Mouse (Mus musculus): ENCODE results near the gene Ank3. TPM values are rescaled to one million over a fixed set of nuclear protein-coding genes. Genes with fewer than 3 reads are reported as not detected.

The Ank3 gene
- polyA plus RNA-seq, 2 experiments from 2014 or later: 0.05 to 1.3 TPM

GRCm38 (mm10) chr10:70018691-70019090, 620.1 kb downstream of the Ank3 start:
- ATAC-seq: no peak

GRCm38 (mm10) chr10:70021667-70022066, 623.1 kb downstream of the Ank3 start:
- no peak for ATAC-seq

DNA sequence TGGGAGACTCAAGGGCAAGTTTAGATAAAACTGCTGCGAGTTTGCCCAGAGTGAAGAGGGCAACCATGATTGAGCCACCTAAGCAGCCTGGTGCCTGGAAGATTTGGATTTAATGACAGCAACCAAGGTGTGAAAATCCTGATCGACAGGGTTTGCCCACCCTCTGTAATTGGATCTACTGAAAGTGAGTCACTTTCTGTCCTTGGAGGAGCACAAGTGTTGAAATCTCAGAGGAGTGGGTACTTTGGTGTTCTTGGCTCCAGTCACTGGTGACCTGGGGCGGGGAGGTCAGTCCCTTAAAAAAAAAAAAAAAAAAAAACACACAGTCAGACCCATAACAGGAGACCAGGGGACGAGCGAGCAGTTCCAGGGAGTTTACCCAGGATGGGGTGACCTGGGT, 624.0 kb downstream of the Ank3 start:
- ATAC-seq: no peak

GRCm38 (mm10) chr10:70023861-70024260, 625.3 kb downstream of the Ank3 start:
- no peak for ATAC-seq

GRCm38 (mm10) chr10:70031942-70032341, 633.4 kb downstream of the Ank3 start:
- ATAC-seq: no peak

GRCm38 (mm10) chr10:70032982-70033381, 634.4 kb downstream of the Ank3 start:
- peak; percentile 89 for ATAC-seq

DNA sequence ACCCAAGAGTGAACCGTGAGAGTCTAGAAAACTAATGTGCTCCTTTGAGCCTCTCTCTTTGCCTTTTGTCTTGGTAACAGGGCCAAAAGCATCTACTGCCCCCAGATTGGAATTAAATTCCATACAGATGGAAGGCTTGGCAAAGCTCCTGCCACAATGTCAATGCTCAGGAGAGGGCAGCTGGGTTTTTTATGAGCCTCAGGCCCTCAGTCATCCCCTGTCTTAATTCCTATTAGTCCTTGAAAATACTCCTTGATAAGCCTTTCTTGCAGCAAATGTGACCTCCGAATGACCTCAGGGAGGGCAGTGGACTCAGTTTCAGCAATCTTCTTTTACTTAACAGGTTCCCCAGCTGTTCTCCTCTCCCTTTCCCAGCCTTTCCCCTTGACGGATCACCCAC, 635.3 kb downstream of the Ank3 start:
- no peak for ATAC-seq

DNA sequence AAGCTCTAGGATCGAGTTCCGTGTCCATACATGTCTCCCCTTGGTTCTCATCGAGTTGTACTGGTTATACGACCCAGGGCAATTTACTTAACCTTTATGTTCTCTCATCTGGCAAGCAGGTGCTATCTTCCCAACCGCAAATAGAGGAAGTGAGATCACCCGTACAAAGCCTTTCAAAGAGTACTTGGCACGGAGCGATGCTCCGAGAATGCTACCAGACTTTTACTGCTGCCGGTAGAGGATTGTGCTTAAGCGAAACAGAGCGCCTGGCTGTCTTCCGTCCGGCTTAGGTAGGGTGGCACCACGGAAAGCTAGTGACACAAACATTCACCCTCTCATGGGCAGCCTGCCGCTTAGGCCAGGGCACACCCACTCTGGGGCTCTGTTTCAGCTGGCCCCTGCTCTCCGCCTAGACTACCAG, 641.3 kb downstream of the Ank3 start:
- ATAC-seq: peak; percentile 88

GRCm38 (mm10) chr10:70041562-70041961, 643.0 kb downstream of the Ank3 start:
- no peak for ATAC-seq

DNA sequence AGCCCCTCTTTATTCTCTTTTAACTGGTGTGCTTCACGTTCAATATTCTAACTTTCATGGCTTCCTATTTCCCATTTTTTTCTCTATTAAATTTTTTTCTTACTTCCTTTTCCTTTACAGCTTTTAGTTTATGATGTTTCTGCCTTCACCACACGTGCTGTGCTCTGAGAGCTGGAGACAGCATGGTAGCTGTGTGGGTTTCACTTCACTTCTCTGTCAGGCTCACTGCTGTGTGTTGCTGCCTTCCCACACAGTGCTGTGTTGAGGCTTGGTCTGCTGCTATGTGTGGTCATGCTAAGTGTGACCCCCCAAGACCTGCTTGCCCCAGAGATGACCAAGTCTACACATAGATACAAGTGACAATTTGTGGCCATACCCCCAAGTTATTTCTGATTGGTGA, 647.1 kb downstream of the Ank3 start:
- no peak for ATAC-seq

DNA sequence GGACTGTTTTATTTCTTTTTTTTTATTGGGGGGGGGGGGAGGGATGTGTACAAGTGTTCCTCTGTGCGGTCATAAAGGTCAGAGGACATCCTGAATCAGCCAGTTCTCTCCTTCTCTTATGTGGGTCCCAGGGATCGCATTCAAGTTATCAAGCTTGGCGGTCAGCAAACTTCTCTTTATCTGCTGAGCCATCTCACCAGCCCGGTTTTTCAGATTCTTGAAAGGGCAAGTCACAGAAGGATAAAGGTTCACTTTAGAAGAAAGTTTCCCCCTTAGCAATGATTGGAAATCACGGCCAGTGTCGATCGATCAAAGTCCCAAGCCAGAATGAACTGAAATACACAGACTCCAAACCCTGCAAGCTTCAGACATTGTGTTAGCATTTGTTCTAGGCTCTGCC, 651.2 kb downstream of the Ank3 start:
- no peak for ATAC-seq

DNA sequence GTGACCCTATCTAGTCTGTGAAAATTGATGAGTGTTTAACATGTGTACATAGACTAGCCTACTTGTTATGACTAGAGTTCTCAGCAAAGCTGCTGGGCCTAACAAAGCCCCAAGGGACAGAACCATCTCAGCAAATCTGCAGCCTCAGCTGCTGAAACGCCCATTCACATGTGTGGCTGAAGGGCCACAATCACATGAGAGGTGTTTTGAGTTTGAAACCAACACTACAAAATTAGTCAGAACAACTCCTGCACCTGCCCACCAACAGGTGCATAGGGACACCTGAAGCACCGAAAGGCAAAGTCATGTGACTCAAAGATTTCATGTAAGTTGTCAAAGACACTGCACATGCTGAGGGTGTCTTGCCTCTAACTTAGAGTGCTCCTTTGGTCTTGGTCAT, 656.7 kb downstream of the Ank3 start:
- ATAC-seq: no peak

GRCm38 (mm10) chr10:70057064-70057463, 658.5 kb downstream of the Ank3 start:
- no peak for ATAC-seq

DNA sequence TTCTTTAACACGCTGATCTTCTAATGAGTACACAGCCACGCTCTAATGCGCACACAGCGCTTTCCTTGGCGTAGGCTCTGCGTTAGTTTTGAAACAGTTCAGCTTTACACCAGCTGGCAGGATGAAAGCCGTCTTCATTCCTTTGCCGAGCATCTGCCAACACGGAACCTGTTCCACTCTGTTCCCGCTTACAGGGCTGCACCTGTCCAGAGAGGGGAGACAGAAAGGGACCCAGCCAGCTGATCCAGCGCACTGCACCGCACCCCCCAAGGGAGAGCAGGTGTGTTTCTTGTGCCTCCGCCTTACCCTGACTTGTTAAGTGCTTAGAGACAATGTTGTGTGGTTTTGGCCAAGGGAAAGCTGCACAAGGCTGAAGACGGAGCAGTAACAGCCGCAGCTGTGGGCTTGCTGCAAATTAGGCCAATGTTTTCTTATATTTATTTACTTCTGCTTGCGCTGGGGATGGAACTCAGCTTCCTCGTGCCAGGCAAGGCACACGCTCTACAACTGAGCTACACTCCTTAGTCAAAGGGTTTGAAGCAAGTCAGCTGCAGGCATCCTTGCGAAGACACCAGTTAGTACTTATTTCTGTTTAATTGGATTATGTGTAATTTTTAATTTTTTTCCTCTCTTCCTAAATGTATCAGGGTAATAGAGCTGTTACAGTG, 661.6 kb downstream of the Ank3 start:
- no peak for ATAC-seq

DNA sequence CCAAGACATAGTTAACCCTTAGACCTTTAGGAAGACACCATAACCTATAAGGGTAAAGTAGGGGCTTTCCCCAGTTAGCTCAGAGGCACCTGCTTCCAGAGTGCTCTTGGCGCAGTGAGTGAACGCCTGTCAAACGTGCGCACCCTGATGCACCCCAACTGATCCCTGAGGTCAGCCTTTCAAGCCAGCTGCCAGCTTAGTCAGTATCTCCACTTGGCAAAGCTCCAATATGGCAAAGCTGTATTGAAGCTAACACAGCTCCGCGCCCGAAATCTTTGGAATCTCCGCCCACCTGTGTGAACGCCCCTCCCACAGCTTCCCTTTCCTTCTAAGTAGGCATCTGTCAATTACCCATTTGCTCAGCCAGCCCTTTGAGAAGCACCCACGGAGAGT, 662.1 kb downstream of the Ank3 start:
- ATAC-seq: no peak

DNA sequence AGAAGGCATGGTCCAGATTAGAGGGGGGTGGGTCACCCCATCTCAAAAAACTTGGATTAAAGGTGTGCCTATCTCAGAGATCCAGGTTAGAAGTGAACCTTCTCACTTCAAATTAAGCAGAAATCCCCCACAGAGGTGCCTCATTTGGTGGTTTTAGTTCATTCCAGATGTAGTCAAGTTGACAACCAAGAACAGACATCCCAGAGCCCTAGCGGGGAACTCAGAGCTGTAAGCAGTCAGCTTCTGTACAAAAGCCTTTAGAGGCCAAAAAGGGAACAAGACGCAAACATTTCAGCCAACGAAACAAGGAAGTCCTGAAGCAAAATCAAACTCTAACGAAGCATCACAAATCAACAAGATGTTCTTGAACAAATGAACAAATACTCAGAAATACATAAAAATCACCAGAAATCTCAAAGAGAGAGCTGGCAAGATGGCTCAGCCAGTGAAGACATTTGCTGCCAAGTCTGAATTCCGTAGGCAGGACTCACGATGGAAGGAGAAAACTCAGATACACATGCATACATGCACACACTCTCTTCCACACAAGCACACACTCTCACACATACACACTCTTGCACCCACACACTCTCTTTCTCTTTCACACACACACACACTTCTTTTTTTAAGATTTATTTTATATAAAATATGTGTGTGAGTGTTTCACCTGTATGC, 665.4 kb downstream of the Ank3 start:
- no peak for ATAC-seq

- no peak for ATAC-seq
Observed at GRCm38 (mm10) chr10:70065191-70065590, 666.6 kb downstream of the Ank3 start.

DNA sequence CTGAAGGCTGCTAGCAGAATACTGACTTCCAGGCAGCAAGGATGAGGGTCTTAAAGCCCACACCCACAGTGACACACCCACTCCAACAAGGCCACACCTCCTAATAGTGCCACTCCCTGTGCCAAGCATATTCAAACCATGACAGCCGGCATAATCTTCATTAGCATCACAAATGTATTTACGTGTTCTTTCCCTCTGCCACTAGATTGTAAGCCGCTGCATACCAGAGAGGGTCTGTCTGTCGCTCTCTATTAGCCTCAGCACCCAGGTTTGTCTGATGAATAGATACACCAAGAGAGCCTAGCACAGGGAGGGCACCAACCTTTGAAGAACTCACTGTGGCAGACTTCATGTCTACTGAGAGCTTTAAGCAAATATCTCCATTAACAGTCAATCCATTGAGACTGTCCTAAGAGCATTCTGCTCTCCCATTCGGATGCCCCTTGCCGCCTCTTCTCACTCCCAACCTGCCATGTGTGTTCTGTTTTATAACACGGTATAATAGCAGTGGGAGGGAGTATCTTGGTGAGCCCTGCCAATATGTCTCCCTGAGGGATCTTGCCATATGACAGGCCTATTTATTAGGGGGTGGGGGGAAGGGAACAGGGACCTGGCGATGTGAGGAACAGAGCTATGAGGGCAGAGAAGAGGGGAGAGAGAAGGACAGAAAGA, 668.1 kb downstream of the Ank3 start:
- no peak for ATAC-seq

DNA sequence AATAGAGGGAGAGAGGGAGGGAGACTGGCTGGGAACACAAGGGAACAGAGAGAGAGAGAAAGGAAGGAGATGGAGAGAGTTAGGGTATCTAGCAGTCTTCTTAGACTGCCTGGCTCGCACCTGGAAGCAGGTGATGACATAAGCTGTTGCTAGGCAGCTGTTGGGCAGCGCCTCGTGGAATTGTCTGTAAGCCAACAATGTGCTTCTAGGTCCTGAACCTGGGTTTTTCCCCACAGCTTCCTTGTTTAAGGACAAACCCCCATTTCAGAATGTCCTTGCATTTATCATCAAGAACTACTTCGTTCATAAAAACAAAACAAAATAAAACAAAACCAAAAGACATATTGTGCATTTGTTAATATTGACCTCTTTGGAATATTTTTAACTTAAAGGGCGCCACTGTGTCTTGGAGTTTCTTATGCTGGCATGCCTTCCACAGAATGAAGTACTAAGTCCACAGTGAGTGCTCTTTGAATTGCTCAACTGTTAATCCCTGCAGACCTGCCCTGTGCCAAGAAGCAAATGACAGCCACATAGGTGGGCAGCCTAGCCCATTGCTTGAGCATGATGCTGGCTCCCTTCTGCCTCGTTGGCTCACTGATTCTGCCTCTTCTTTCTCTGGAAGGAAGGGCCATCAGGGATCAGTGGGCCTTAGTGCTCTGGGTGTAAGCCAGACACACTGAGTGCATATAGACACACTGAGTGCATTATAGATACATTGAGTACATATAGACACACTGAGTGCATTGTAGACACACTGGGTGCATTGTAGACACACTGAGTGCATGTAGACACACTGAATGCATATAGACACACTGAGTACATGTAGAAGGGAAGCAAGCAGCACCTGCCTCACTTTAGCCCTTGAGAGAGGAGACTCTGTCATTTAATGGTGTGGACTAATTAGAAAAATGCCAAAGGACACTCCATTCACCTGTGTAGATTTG, 668.9 kb downstream of the Ank3 start:
- ATAC-seq: no peak

DNA sequence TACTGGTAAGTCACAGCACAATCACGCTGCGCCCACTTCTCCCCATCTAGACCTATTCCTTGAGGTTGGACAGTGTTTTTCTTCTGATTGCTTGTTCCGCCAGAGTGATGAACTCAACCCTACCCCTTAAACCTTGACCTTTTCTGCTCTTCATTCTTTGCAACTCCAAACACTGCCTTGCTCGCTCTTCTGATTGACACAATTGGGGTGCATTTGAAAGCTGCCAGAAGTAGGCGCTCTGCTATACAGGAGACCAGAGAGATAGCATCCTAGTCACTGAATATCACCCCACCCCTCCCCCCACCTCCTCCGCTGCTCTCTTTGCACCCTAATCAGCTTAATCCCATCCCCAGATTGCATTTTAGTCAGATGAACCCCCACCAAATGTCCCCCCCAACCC, 670.7 kb downstream of the Ank3 start:
- no peak for ATAC-seq

GRCm38 (mm10) chr10:70071334-70071733, 672.8 kb downstream of the Ank3 start:
- ATAC-seq: no peak

Data from activated CD4-positive, CD25-positive, alpha-beta regulatory T cell, adult 4 months (primary cell).